Mouse (Mus musculus) neural tube, embryonic 15.5 days (tissue): Measurements from ENCODE around the gene Cst3. TPM values are rescaled to one million over a fixed set of nuclear protein-coding genes. Genes with fewer than 3 reads are reported as not detected.

Experiments used
- ATAC-seq: fragments of 200-750 bp; cut with Nextera tagmentation; 2 replicates; pipeline ENCODE4 v1.8.0; 2017; ENCODE audit warnings: mild to moderate bottlenecking, moderate TSS enrichment, moderate library complexity; ENCODE audit not compliant: low FRiP score
- H3K27ac ChIP-seq: fragments of 300-500 bp; sonication (generic); replicated peaks from 2 replicates; pipeline ENCODE4 v1.5.1; 2015; ENCODE audit warnings: mild to moderate bottlenecking, inconsistent platforms
- H3K27me3 ChIP-seq: fragments of 300-500 bp; sonication (generic); replicated peaks from 2 replicates; pipeline ENCODE4 v1.6.1; 2015; ENCODE audit warnings: inconsistent platforms
- H3K36me3 ChIP-seq: fragments of 300-500 bp; sonication (generic); 2 replicates; pipeline ENCODE4 v1.6.1; 2015; ENCODE audit warnings: inconsistent platforms
- H3K4me1 ChIP-seq: fragments of 300-500 bp; sonication (generic); 2 replicates; pipeline ENCODE4 v1.6.1; 2015; ENCODE audit warnings: inconsistent platforms
- H3K4me2 ChIP-seq: fragments of 300-500 bp; sonication (generic); 2 replicates; pipeline ENCODE4 v1.6.1; 2015; ENCODE audit warnings: inconsistent platforms, mild to moderate bottlenecking, moderate library complexity
- H3K4me3 ChIP-seq: fragments of 300-500 bp; sonication (generic); replicated peaks from 2 replicates; pipeline ENCODE4 v1.5.1; 2015; ENCODE audit warnings: mild to moderate bottlenecking, inconsistent platforms
- H3K9ac ChIP-seq: fragments of 300-500 bp; sonication (generic); replicated peaks from 2 replicates; pipeline ENCODE4 v1.6.1; 2015; ENCODE audit warnings: mild to moderate bottlenecking, inconsistent platforms
- H3K9me3 ChIP-seq: fragments of 300-500 bp; sonication (generic); replicated peaks from 2 replicates; pipeline ENCODE4 v1.6.1; 2016; ENCODE audit warnings: inconsistent platforms
- WGBS: fragments of 180-500 bp; shearing (Covaris S2); methylation state at CpG from one replicate; pipeline ENCODE4 v1.1.7; 2015; ENCODE audit warnings: mixed read lengths; 5-methylcytosine and 5-hydroxymethylcytosine counted together
- polyA plus RNA-seq: library from polyadenylated mRNA; unstranded; fragments of >200 nt; fragmentation: Nextera tagmentation; extraction: Ambion mirVana; gene quantifications from 2 replicates; pipeline ENCODE4 v1.2.1, GENCODE M21; 2015

The Cst3 gene
- polyA plus RNA-seq, 1 experiment from 2014 or later = 653 TPM

- 45% methylated on average over 8 of the region's 8 CpGs for WGBS
- ATAC-seq = peak; percentile 68; the same call in 1 of the 2 replicates
Measured at GRCm38 (mm10) chr2:148851116-148851906, 24.2 kb downstream of the Cst3 start.

GRCm38 (mm10) chr2:148839224-148839623, 36.3 kb downstream of the Cst3 start:
- no peak for ATAC-seq
- H3K36me3 ChIP-seq = no peaks in the 10 kb centered on the region
- H3K4me3 ChIP-seq = no peak overlapping the region
- H3K27ac ChIP-seq = no peak overlapping the region
- no peak overlapping the region for H3K9ac ChIP-seq
- 91% methylated on average over 2 of the region's 2 CpGs for WGBS
- no peaks in the 10 kb centered on the region for H3K4me1 ChIP-seq
- H3K27me3 ChIP-seq = no peaks in the 10 kb centered on the region
- no peak overlapping the region for H3K4me2 ChIP-seq
- H3K9me3 ChIP-seq = no peaks in the 10 kb centered on the region

More at GRCm38 (mm10) chr2:148851116-148851906, 24.2 kb downstream of the Cst3 start:
- H3K27me3 ChIP-seq = no peaks in the 10 kb centered on the region
- H3K4me3 ChIP-seq = no peak overlapping the region
- H3K9me3 ChIP-seq = no peaks in the 10 kb centered on the region
- no peaks in the 10 kb centered on the region for H3K4me1 ChIP-seq
- H3K27ac ChIP-seq = no peak overlapping the region
- no peak overlapping the region; the same call in 1 of the 2 replicates for H3K4me2 ChIP-seq
- H3K9ac ChIP-seq = no peak overlapping the region
- H3K36me3 ChIP-seq = no peaks in the 10 kb centered on the region

DNA sequence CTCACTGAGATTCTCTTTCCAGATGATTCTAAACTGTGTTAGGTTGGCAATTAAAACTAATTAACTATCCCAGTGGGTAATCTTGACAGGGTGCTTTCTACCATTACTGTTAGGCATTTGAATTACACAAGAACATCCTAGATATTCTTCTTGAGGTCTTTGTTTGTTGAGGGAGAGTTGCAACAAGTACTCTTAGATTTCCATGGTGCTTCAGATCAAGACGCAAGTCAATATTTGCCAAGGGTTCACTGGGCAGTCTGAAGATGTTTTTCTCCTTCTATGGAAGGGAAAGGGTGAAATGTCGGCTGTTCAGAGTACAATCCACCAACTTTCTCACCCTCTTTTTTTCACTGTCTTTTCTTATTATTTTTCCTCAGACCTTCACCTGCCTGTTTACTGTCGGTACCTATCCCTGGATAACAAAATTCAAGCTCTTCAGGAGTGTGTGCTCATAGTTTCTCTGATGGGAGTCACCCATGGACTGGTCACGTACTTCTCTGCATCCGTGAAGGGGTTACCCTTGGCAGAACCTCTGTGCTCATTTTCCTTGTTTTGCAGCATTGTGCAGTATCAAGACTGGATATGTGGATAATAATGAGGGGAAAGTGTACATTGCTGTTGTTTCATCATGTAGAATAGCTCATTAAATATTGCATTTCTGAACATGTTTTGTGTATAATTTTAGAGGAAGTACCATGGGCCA, 37.3 kb downstream of the Cst3 start:
- no peaks in the 10 kb centered on the region for H3K4me1 ChIP-seq
- no peak overlapping the region for H3K9ac ChIP-seq
- no peaks in the 10 kb centered on the region for H3K9me3 ChIP-seq
- ATAC-seq = no peak
- H3K36me3 ChIP-seq = no peaks in the 10 kb centered on the region
- WGBS = 92% methylated on average over 5 of the region's 5 CpGs
- no peak overlapping the region for H3K4me3 ChIP-seq
- no peak overlapping the region for H3K27ac ChIP-seq
- H3K27me3 ChIP-seq = no peaks in the 10 kb centered on the region
- no peak overlapping the region for H3K4me2 ChIP-seq

- ATAC-seq = no peak
- Histone ChIP-seq H3K9ac (no peak within 1 kb of the TSS), H3K36me3 (no peaks in the 10 kb centered on the region), H3K4me3 (no peak within 1 kb of the TSS), H3K9me3 (no peaks in the 10 kb centered on the region), H3K27ac (no peak within 1 kb of the TSS), H3K27me3 (no peaks in the 10 kb centered on the region), H3K4me1 (no peaks in the 10 kb centered on the region), H3K4me2 (no peak within 1 kb of the TSS)
- WGBS = 74% methylated on average over 4 of the region's 4 CpGs
Measured at GRCm38 (mm10) chr2:148834912-148835311, 40.6 kb downstream of the Cst3 start, which contains the start of gene Cst9. Gene Cst9 (plus strand): TSS chr2:148835147.

DNA sequence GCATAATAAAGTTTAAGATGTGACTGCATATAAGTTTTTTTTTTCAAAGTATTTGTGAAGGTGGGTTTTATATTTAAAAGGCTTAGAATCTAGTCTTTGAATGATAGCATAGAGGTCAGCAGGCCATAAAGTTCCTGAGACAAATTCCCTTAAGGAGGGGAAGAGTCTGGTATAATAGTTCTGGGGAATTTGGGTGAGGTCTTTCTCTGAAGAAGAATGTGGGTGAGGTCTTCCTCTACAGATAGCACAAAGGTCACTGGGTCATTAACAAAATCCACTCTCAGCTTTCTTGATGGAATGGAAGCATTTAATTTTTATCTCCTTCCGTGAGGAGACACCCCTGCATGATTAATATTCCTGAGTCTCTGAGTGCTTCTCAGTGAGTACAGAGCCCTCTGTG, 49.5 kb downstream of the Cst3 start:
- Histone ChIP-seq H3K36me3 (no peaks in the 10 kb centered on the region), H3K4me3 (no peak overlapping the region), H3K4me1 (no peaks in the 10 kb centered on the region), H3K9ac (no peak overlapping the region), H3K27ac (no peak overlapping the region), H3K27me3 (no peaks in the 10 kb centered on the region), H3K4me2 (no peak overlapping the region), H3K9me3 (no peaks in the 10 kb centered on the region)
- 81% methylated on average over 1 of the region's 1 CpGs for WGBS
- ATAC-seq = no peak

Other genes starting within 250 kb of the Cst3 start
- 40.2 and 54.3 TPM in 2 replicates for gene Nxt1, start 203.1 kb downstream of the Cst3 start, polyA plus RNA-seq
- 13.8 and 15.7 TPM in 2 replicates for gene Gzf1, start 194.7 kb downstream of the Cst3 start, polyA plus RNA-seq
- 84.1 and 84.6 TPM in 2 replicates for gene Napb, start 143.2 kb downstream of the Cst3 start, polyA plus RNA-seq
- not detected in 2 replicates for gene Cstl1, start 125.3 kb downstream of the Cst3 start, polyA plus RNA-seq
- gene Cst11, start 104.2 kb downstream of the Cst3 start, polyA plus RNA-seq = not detected in 2 replicates
- gene 8030411F24Rik, start 93.7 kb downstream of the Cst3 start, polyA plus RNA-seq = not detected in 2 replicates
- gene Cst12, start 86.3 kb downstream of the Cst3 start, polyA plus RNA-seq = not detected in 2 replicates
- gene Cst8, start 76.9 kb downstream of the Cst3 start, polyA plus RNA-seq = not detected in 2 replicates
- not detected in 2 replicates for gene Cst13, start 55.6 kb downstream of the Cst3 start, polyA plus RNA-seq
- not detected in 2 replicates for gene Cst9, start 40.5 kb downstream of the Cst3 start, polyA plus RNA-seq
- not detected in 2 replicates for gene 9230104L09Rik, start 10.7 kb downstream of the Cst3 start, polyA plus RNA-seq
- not detected in 2 replicates for gene Gm1330, start 127.6 kb upstream of the Cst3 start, polyA plus RNA-seq
- not detected in 2 replicates for gene Gm10750, start 141.5 kb upstream of the Cst3 start, polyA plus RNA-seq